Mouse (Mus musculus): Measurements from ENCODE around the gene C130050O18Rik. TPM values are rescaled to one million over a fixed set of nuclear protein-coding genes. Genes with fewer than 3 reads are reported as not detected.
A peak's percentile ranks its signal among the peaks of the same experiment; 100 is the strongest.

Gene C130050O18Rik
- polyA plus RNA-seq, 1 experiment, result 8.1 TPM

- Histone ChIP-seq H3K27ac (ENCODE audit: insufficient read depth, low read length) (peak overlapping the region; percentile 64), H3K4me1 (ENCODE audit: control insufficient read depth, insufficient read depth, insufficient read length) (peaks cover 12% of the 10 kb centered on the region; the same call in 1 of the 2 replicates), H3K27me3 (ENCODE audit: control insufficient read depth, insufficient read depth, low read length) (no peaks in the 10 kb centered on the region), H3K36me3 (ENCODE audit: control insufficient read depth, insufficient read depth, low read length) (no peaks in the 10 kb centered on the region), H3K4me3 (ENCODE audit: extremely low read depth, insufficient read depth, insufficient read length) (no peak overlapping the region)
- 16% methylated on average over 4 of the region's 4 CpGs for WGBS
- no peak for DNase-seq (ENCODE audit: low read depth in 1 of 2, low spot score in 2 of 2)
- TF ChIP-seq POLR2A (IDR thresholded peaks at IDR 0.05; ENCODE audit: low read depth, low read length) (no peak), CTCF (IDR thresholded peaks at IDR 0.05; ENCODE audit: extremely low read depth, insufficient read depth, insufficient read length, insufficient replicate concordance) (no peak)
Observed at GRCm38 (mm10) chr5:139449926-139450325, 44.8 kb downstream of the C130050O18Rik start.

GRCm38 (mm10) chr5:139453031-139453430 is 48.0 kb downstream of the C130050O18Rik start:
- H3K27me3 ChIP-seq (ENCODE audit: control insufficient read depth, insufficient read depth, low read length), result no peaks in the 10 kb centered on the region
- no peak overlapping the region for H3K27ac ChIP-seq (ENCODE audit: insufficient read depth, low read length)
- TF ChIP-seq CTCF (IDR thresholded peaks at IDR 0.05; ENCODE audit: extremely low read depth, insufficient read depth, insufficient read length, insufficient replicate concordance), result no peak
- no peak overlapping the region for H3K4me3 ChIP-seq (ENCODE audit: extremely low read depth, insufficient read depth, insufficient read length)
- H3K36me3 ChIP-seq (ENCODE audit: control insufficient read depth, insufficient read depth, low read length), result no peaks in the 10 kb centered on the region
- WGBS, result 85% methylated on average over 10 of the region's 10 CpGs
- DNase-seq (ENCODE audit: low read depth in 1 of 2, low spot score in 2 of 2), result no peak
- H3K4me1 ChIP-seq (ENCODE audit: control insufficient read depth, insufficient read depth, insufficient read length), result peaks cover 12% of the 10 kb centered on the region; the same call in 1 of the 2 replicates

GRCm38 (mm10) chr5:139455166-139455565 is 50.1 kb downstream of the C130050O18Rik start:
- no peak overlapping the region for H3K27ac ChIP-seq (ENCODE audit: insufficient read depth, low read length)
- 91% methylated on average over 12 of the region's 12 CpGs for WGBS
- no peaks in the 10 kb centered on the region for H3K27me3 ChIP-seq (ENCODE audit: control insufficient read depth, insufficient read depth, low read length)
- H3K4me3 ChIP-seq (ENCODE audit: extremely low read depth, insufficient read depth, insufficient read length), result no peak overlapping the region
- H3K4me1 ChIP-seq (ENCODE audit: control insufficient read depth, insufficient read depth, insufficient read length), result no peaks in the 10 kb centered on the region
- no peaks in the 10 kb centered on the region for H3K36me3 ChIP-seq (ENCODE audit: control insufficient read depth, insufficient read depth, low read length)
- DNase-seq (ENCODE audit: low read depth in 1 of 2, low spot score in 2 of 2), result no peak
- TF ChIP-seq POLR2A (IDR thresholded peaks at IDR 0.05; ENCODE audit: low read depth, low read length), result no peak

- H3K4me3 ChIP-seq (ENCODE audit: extremely low read depth, insufficient read depth, insufficient read length), result no peak overlapping the region
- no peak for DNase-seq (ENCODE audit: low read depth in 1 of 2, low spot score in 2 of 2)
- no peaks in the 10 kb centered on the region for H3K27me3 ChIP-seq (ENCODE audit: control insufficient read depth, insufficient read depth, low read length)
- TF ChIP-seq CTCF (IDR thresholded peaks at IDR 0.05; ENCODE audit: extremely low read depth, insufficient read depth, insufficient read length, insufficient replicate concordance) (no peak), POLR2A (IDR thresholded peaks at IDR 0.05; ENCODE audit: low read depth, low read length) (no peak)
- no peaks in the 10 kb centered on the region for H3K36me3 ChIP-seq (ENCODE audit: control insufficient read depth, insufficient read depth, low read length)
- WGBS, result 83% methylated on average over 8 of the region's 8 CpGs
- no peak overlapping the region for H3K27ac ChIP-seq (ENCODE audit: insufficient read depth, low read length)
- no peaks in the 10 kb centered on the region for H3K4me1 ChIP-seq (ENCODE audit: control insufficient read depth, insufficient read depth, insufficient read length)
Observed at GRCm38 (mm10) chr5:139457241-139457640, 52.2 kb downstream of the C130050O18Rik start.

DNA sequence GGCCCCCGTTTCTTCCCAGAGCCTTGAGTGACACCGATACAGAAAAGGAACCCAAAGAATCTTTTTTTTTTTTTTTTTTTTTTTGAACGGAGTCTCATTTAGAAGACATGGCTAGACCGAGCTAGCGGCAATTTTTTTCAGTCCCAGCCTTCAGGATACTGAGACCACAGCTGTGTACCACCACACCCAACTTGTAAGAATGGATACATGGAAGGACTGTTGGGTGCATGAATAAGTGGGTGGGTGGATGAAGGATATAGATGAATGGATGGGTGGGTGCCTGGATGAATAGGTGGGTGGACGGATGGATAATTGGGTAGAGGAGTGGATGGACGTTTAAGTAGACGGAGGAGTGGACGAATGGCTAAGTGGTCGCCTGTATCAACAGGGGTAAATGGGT is 54.9 kb downstream of the C130050O18Rik start:
- no peaks in the 10 kb centered on the region for H3K4me1 ChIP-seq (ENCODE audit: control insufficient read depth, insufficient read depth, insufficient read length)
- no peak for TF ChIP-seq CTCF (IDR thresholded peaks at IDR 0.05; ENCODE audit: extremely low read depth, insufficient read depth, insufficient read length, insufficient replicate concordance)
- WGBS, result 2% methylated on average over 10 of the region's 10 CpGs

GRCm38 (mm10) chr5:139460384-139461067 is 55.4 kb downstream of the C130050O18Rik start, which contains the start of gene 3110082I17Rik:
Gene 3110082I17Rik (minus strand): TSS chr5:139460527.
- no peak within 1 kb of the TSS for H3K27ac ChIP-seq (ENCODE audit: insufficient read depth, low read length)
- no peaks in the 10 kb centered on the region for H3K4me1 ChIP-seq (ENCODE audit: control insufficient read depth, insufficient read depth, insufficient read length)
- TF ChIP-seq POLR2A (IDR thresholded peaks at IDR 0.05; ENCODE audit: low read depth, low read length) (peak; percentile 9; the same call in 1 of the 2 replicates), CTCF (IDR thresholded peaks at IDR 0.05; ENCODE audit: extremely low read depth, insufficient read depth, insufficient read length, insufficient replicate concordance) (no peak)
- H3K36me3 ChIP-seq (ENCODE audit: control insufficient read depth, insufficient read depth, low read length), result no peaks in the 10 kb centered on the region
- WGBS, result 8% methylated on average over 42 of the region's 42 CpGs
- peak; percentile 91 to 97 for DNase-seq (ENCODE audit: low read depth in 1 of 2, low spot score in 2 of 2)
- H3K4me3 ChIP-seq (ENCODE audit: extremely low read depth, insufficient read depth, insufficient read length), result peak within 1 kb of the TSS; percentile 68
- H3K27me3 ChIP-seq (ENCODE audit: control insufficient read depth, insufficient read depth, low read length), result no peaks in the 10 kb centered on the region

More for the DNA sequence above, 54.9 kb downstream of the C130050O18Rik start:
- H3K36me3 ChIP-seq (ENCODE audit: control insufficient read depth, insufficient read depth, low read length), result no peaks in the 10 kb centered on the region
- H3K27ac ChIP-seq (ENCODE audit: insufficient read depth, low read length), result no peak overlapping the region
- H3K4me3 ChIP-seq (ENCODE audit: extremely low read depth, insufficient read depth, insufficient read length), result peak overlapping the region; percentile 68
- no peaks in the 10 kb centered on the region for H3K27me3 ChIP-seq (ENCODE audit: control insufficient read depth, insufficient read depth, low read length)
- no peak for DNase-seq (ENCODE audit: low read depth in 1 of 2, low spot score in 2 of 2)

GRCm38 (mm10) chr5:139464874-139465273 is 59.8 kb downstream of the C130050O18Rik start:
- WGBS, result 49% methylated on average over 4 of the region's 4 CpGs
- no peak overlapping the region for H3K27ac ChIP-seq (ENCODE audit: insufficient read depth, low read length)
- TF ChIP-seq POLR2A (IDR thresholded peaks at IDR 0.05; ENCODE audit: low read depth, low read length), result no peak
- no peak for TF ChIP-seq CTCF (IDR thresholded peaks at IDR 0.05; ENCODE audit: extremely low read depth, insufficient read depth, insufficient read length, insufficient replicate concordance)
- H3K27me3 ChIP-seq (ENCODE audit: control insufficient read depth, insufficient read depth, low read length), result no peaks in the 10 kb centered on the region
- no peak for DNase-seq (ENCODE audit: low read depth in 1 of 2, low spot score in 2 of 2)
- H3K4me1 ChIP-seq (ENCODE audit: control insufficient read depth, insufficient read depth, insufficient read length), result no peaks in the 10 kb centered on the region
- no peaks in the 10 kb centered on the region for H3K36me3 ChIP-seq (ENCODE audit: control insufficient read depth, insufficient read depth, low read length)
- H3K4me3 ChIP-seq (ENCODE audit: extremely low read depth, insufficient read depth, insufficient read length), result no peak overlapping the region

Other genes starting within 250 kb of the C130050O18Rik start
- gene Sun1, start 204.6 kb upstream of the C130050O18Rik start, polyA plus RNA-seq (2012; rRNA removed), result 23.8 and 24.7 TPM in 2 replicates
- gene Get4, start 153.0 kb upstream of the C130050O18Rik start, polyA plus RNA-seq (2012; rRNA removed), result 91.4 and 137 TPM in 2 replicates
- 23.2 and 29.5 TPM in 2 replicates for gene Adap1, start 79.7 kb upstream of the C130050O18Rik start, polyA plus RNA-seq (2012; rRNA removed)
- gene Cox19, start 53.9 kb upstream of the C130050O18Rik start, polyA plus RNA-seq (2012; rRNA removed), result 27.2 and 36.2 TPM in 2 replicates
- gene Cyp2w1, start 52.7 kb upstream of the C130050O18Rik start, polyA plus RNA-seq (2012; rRNA removed), result not detected in 2 replicates
- 32.2 and 36.3 TPM in 2 replicates for gene Gpr146, start 27.6 kb upstream of the C130050O18Rik start, polyA plus RNA-seq (2012; rRNA removed)
- 0.39 TPM in 2 replicates for gene Gper1, start 17.9 kb downstream of the C130050O18Rik start, polyA plus RNA-seq (2012; rRNA removed)
- 5.2 and 8.5 TPM in 2 replicates for gene 3110082I17Rik, start 55.2 kb downstream of the C130050O18Rik start, polyA plus RNA-seq (2012; rRNA removed)
- gene Zfand2a, start 79.3 kb downstream of the C130050O18Rik start, polyA plus RNA-seq (2012; rRNA removed), result 6.6 and 7.5 TPM in 2 replicates
- gene Uncx, start 138.2 kb downstream of the C130050O18Rik start, polyA plus RNA-seq (2012; rRNA removed), result not detected in 2 replicates